Comparison of ENCODE assay signal across 8 mouse cellular contexts in genomic region chr3:138526916-138527666, GRCm38 (mm10). TPM values are rescaled to one million over a fixed set of nuclear protein-coding genes. Genes with fewer than 3 reads are reported as not detected.
DNase-seq lines count a peak whose midpoint lies in the region; ATAC-seq and TF ChIP-seq lines count a peak whose summit lies in the region.

No protein-coding gene starts in this region.

- H3K79me2 ChIP-seq in C2C12 (ENCODE audit: control insufficient read depth, insufficient read depth) (peaks cover 50% of the 10 kb centered on the region), myocyte (ENCODE audit: control insufficient read depth, insufficient read depth) (peaks cover 43% of the 10 kb centered on the region)
- peaks cover 6% of the 10 kb centered on the region; the same call in 1 of the 2 replicates for H3K79me2 ChIP-seq in liver, adult 2 months (ENCODE audit: control insufficient read depth, insufficient read depth, low read length)

- peak overlapping the region; percentile 92 for H3K4me2 ChIP-seq in heart, embryonic 11.5 days
- H3K4me2 ChIP-seq in kidney, embryonic 16.5 days (replicated peaks; ENCODE audit: low read depth, low read length): peak overlapping the region; percentile 98
- H3K4me2 ChIP-seq in myocyte (ENCODE audit: low read depth): peak overlapping the region; percentile 95

- H3K9ac ChIP-seq in heart, embryonic 11.5 days (ENCODE audit: low read depth, low read length): peak overlapping the region; percentile 97
- H3K9ac ChIP-seq in kidney, embryonic 16.5 days (replicated peaks; ENCODE audit: low read length): peak overlapping the region; percentile 98
- peak overlapping the region; percentile 96 for H3K9ac ChIP-seq in liver, adult 2 months (ENCODE audit: low read depth, low read length)

- peaks cover 55% of the 10 kb centered on the region for H3K4me1 ChIP-seq in erythroblast, embryonic 14.5 days (ENCODE audit: control insufficient read depth)
- H3K4me1 ChIP-seq in heart, embryonic 11.5 days (ENCODE audit: control insufficient read depth, insufficient read depth, low read length): peaks cover 23% of the 10 kb centered on the region
- H3K4me1 ChIP-seq in kidney, embryonic 16.5 days (ENCODE audit: insufficient read depth, low read length): peaks cover 37% of the 10 kb centered on the region
- H3K4me1 ChIP-seq in liver, adult 2 months (ENCODE audit: control insufficient read depth, insufficient read depth, low read length): peaks cover 17% of the 10 kb centered on the region

- no peaks in the 10 kb centered on the region for H3K9me3 ChIP-seq in erythroblast, embryonic 14.5 days (ENCODE audit: control insufficient read depth, low read length)
- no peaks in the 10 kb centered on the region for H3K9me3 ChIP-seq in heart, embryonic 11.5 days (replicated peaks; ENCODE audit: control insufficient read depth, low read length)
- no peaks in the 10 kb centered on the region for H3K9me3 ChIP-seq in kidney, embryonic 16.5 days (ENCODE audit: low read length)

- TF ChIP-seq POLR2A in brain, embryonic 14.5 days (IDR thresholded peaks at IDR 0.05; ENCODE audit: borderline replicate concordance, extremely low read depth, insufficient read depth, insufficient read length, poor library complexity, severe bottlenecking): peak; percentile 62; the same call in 1 of the 2 replicates
- TF ChIP-seq POLR2A in liver, adult 2 months (IDR thresholded peaks at IDR 0.05; ENCODE audit: extremely low read depth, insufficient read depth, low read length): peak; percentile 90
- TF ChIP-seq POLR2A in myocyte (IDR thresholded peaks at IDR 0.05; ENCODE audit: insufficient read length, low read depth): peak; percentile 89

- H3ac ChIP-seq in C2C12 (ENCODE audit: control insufficient read depth, insufficient read length, low read depth): peak overlapping the region; percentile 96
- H3ac ChIP-seq in myocyte (ENCODE audit: control insufficient read depth, insufficient read length): peak overlapping the region; percentile 89

- H3K4me3 ChIP-seq in C2C12 (ENCODE audit: insufficient read depth, poor library complexity, severe bottlenecking): peak overlapping the region; percentile 84
- H3K4me3 ChIP-seq in erythroblast, embryonic 14.5 days (replicated peaks): peak overlapping the region; percentile 99
- H3K4me3 ChIP-seq in heart, embryonic 11.5 days (ENCODE audit: low read depth, low read length): peak overlapping the region; percentile 99
- peak overlapping the region; percentile 89 for H3K4me3 ChIP-seq in kidney, embryonic 16.5 days (ENCODE audit: low read length)
- H3K4me3 ChIP-seq in liver, adult 2 months (ENCODE audit: insufficient read depth, low read depth, low read length): peak overlapping the region; percentile 95
- peak overlapping the region; percentile 33 for H3K4me3 ChIP-seq in myocyte

- H3K36me3 ChIP-seq in C2C12 (ENCODE audit: control insufficient read depth, insufficient read depth): peaks cover 18% of the 10 kb centered on the region
- peaks cover 8% of the 10 kb centered on the region for H3K36me3 ChIP-seq in erythroblast, embryonic 14.5 days (ENCODE audit: control insufficient read depth)
- no peaks in the 10 kb centered on the region for H3K36me3 ChIP-seq in heart, embryonic 11.5 days (ENCODE audit: control insufficient read depth, insufficient read depth, low read length)
- no peaks in the 10 kb centered on the region for H3K36me3 ChIP-seq in kidney, embryonic 16.5 days (ENCODE audit: insufficient read depth, low read length)
- H3K36me3 ChIP-seq in liver, adult 2 months (ENCODE audit: control insufficient read depth, insufficient read depth, low read length): no peaks in the 10 kb centered on the region
- no peaks in the 10 kb centered on the region for H3K36me3 ChIP-seq in myocyte (ENCODE audit: control insufficient read depth, insufficient read depth)
- no peaks in the 10 kb centered on the region for H3K36me3 ChIP-seq in splenic B cell, adult 2 months (ENCODE audit: control insufficient read depth, insufficient read depth, low read length, poor library complexity, severe bottlenecking)

- H3K79me3 ChIP-seq in C2C12 (ENCODE audit: low read depth): peaks cover 43% of the 10 kb centered on the region

- peak overlapping the region; percentile 97 for H3K27ac ChIP-seq in heart, embryonic 11.5 days (ENCODE audit: low read depth, low read length)
- peak overlapping the region; percentile 97 for H3K27ac ChIP-seq in kidney, embryonic 16.5 days (ENCODE audit: low read length)
- H3K27ac ChIP-seq in liver, adult 2 months (replicated peaks; ENCODE audit: insufficient read depth, low read depth, low read length): peak overlapping the region; percentile 87

- DNase-seq in brain, embryonic 14.5 days (ENCODE audit: low read depth): peak; percentile 100
- DNase-seq in liver, adult 2 months (ENCODE audit: extremely low read depth, low read depth, low spot score): peak; percentile 95
- peak; percentile 99 for DNase-seq in splenic B cell, adult 2 months (ENCODE audit: low read depth, low spot score)

- TF ChIP-seq CTCF in C2C12 (IDR thresholded peaks at IDR 0.05; ENCODE audit: control insufficient read depth, insufficient read depth, insufficient read length): no peak
- peak; percentile 43; the same call in 1 of the 2 replicates for TF ChIP-seq CTCF in brain, embryonic 14.5 days (IDR thresholded peaks at IDR 0.05; ENCODE audit: borderline replicate concordance, extremely low read depth, insufficient read depth, insufficient read length)
- TF ChIP-seq CTCF in liver, adult 2 months (IDR thresholded peaks at IDR 0.05; ENCODE audit: low read depth, low read length): no peak

- under 1% methylated on average over 64 of the region's 85 CpGs for WGBS in heart, embryonic 11.5 days (ENCODE audit: insufficient replicate concordance)
- WGBS in kidney, embryonic 16.5 days: under 1% methylated on average over 51 of the region's 85 CpGs
- WGBS in liver, adult 2 months: 1% methylated on average over 79 of the region's 85 CpGs

- peak; percentile 93 for ATAC-seq in heart, embryonic 11.5 days (replicated peaks; ENCODE audit: insufficient number of reproducible peaks, low FRiP score, low TSS enrichment)
- peak; percentile 91 for ATAC-seq in kidney, embryonic 16.5 days (ENCODE audit: low FRiP score, low TSS enrichment)

- H3K27me3 ChIP-seq in C2C12 (ENCODE audit: control insufficient read depth, insufficient read depth, insufficient read length): no peaks in the 10 kb centered on the region
- no peaks in the 10 kb centered on the region for H3K27me3 ChIP-seq in erythroblast, embryonic 14.5 days (ENCODE audit: control insufficient read depth)
- H3K27me3 ChIP-seq in heart, embryonic 11.5 days (ENCODE audit: control insufficient read depth, insufficient read depth, low read length): no peaks in the 10 kb centered on the region
- H3K27me3 ChIP-seq in kidney, embryonic 16.5 days (ENCODE audit: insufficient read depth, low read length): no peaks in the 10 kb centered on the region
- no peaks in the 10 kb centered on the region for H3K27me3 ChIP-seq in liver, adult 2 months (ENCODE audit: control insufficient read depth, insufficient read depth, low read length)
- no peaks in the 10 kb centered on the region for H3K27me3 ChIP-seq in myocyte (ENCODE audit: control insufficient read depth, insufficient read depth, insufficient read length)
- no peaks in the 10 kb centered on the region for H3K27me3 ChIP-seq in splenic B cell, adult 2 months (ENCODE audit: control insufficient read depth, insufficient read depth, low read length, poor library complexity, severe bottlenecking)

TF ChIP-seq in C2C12, 6 proteins besides CTCF, POLR2A, EP300 and RAD21:
- no peak for TF ChIP-seq MYOD1 (IDR thresholded peaks at IDR 0.05; ENCODE audit: control insufficient read depth, insufficient read length, low read depth)
- peak; percentile 98 for TF ChIP-seq USF1 (IDR thresholded peaks at IDR 0.05; ENCODE audit: low read depth)
TF ChIP-seq in C2C12: peak in this region for 1.

TF ChIP-seq in myocyte, 11 proteins besides CTCF, POLR2A, EP300 and RAD21:
- TF ChIP-seq POLR2AphosphoS2 (IDR thresholded peaks at IDR 0.05; ENCODE audit: insufficient read length, low read depth): peak; percentile 95
- TF ChIP-seq E2F4 (IDR thresholded peaks at IDR 0.05; ENCODE audit: insufficient read depth): no peak
- TF ChIP-seq MYOD1 (IDR thresholded peaks at IDR 0.05; ENCODE audit: control insufficient read depth in 1 of 3, insufficient read length in 2 of 3, low read depth in 2 of 3): no peak
- TF ChIP-seq CEBPB (IDR thresholded peaks at IDR 0.05; ENCODE audit: insufficient read depth, poor library complexity, severe bottlenecking): no peak
- TF ChIP-seq SRF (IDR thresholded peaks at IDR 0.05; ENCODE audit: control insufficient read depth, insufficient read length, low read depth): no peak
- TF ChIP-seq MYOG (IDR thresholded peaks at IDR 0.05; ENCODE audit: control insufficient read depth in 1 of 3, insufficient read depth in 1 of 3, insufficient read length in 2 of 3, low read depth in 2 of 3): peak in 1 of 3 experiments; percentile 58
- peak; percentile 98 for TF ChIP-seq USF1 (IDR thresholded peaks at IDR 0.05; ENCODE audit: low read depth)

RNA-seq across cellular contexts. Expression of gene Eif4e, which starts 1.1 kb away (rescaled TPM):
- 134 TPM for polyA plus RNA-seq in C2C12 (2012; fragmentation: generic; extraction: Trizol)
- 204 and 215 TPM in 2 replicates for polyA plus RNA-seq in brain, embryonic 14.5 days (2012; rRNA removed)
- polyA plus RNA-seq in erythroblast, embryonic 14.5 days (2012): 0.67 and 1.1 TPM in 2 replicates
- polyA plus RNA-seq in heart, embryonic 11.5 days (2014; fragmentation: Nextera tagmentation; extraction: Ambion mirVana): 323 and 330 TPM in 2 replicates
- 381 and 401 TPM in 2 replicates for polyA plus RNA-seq in kidney, embryonic 16.5 days (2015; fragmentation: Nextera tagmentation; extraction: Ambion mirVana)
- 16.4 and 18.2 TPM in 2 replicates for total RNA-seq in liver, adult 2 months (2014; rRNA removed)
- 10.1 and 12.8 TPM in 2 replicates for polyA plus RNA-seq in liver, adult 2 months (2012; rRNA removed)
- polyA plus RNA-seq in myocyte (2012; fragmentation: generic; extraction: Trizol): 136 TPM

RNA-seq across cellular contexts. Expression of gene Metap1, which starts 37.8 kb away (rescaled TPM):
- polyA plus RNA-seq in C2C12 (2012; fragmentation: generic; extraction: Trizol): 32.2 TPM
- polyA plus RNA-seq in brain, embryonic 14.5 days (2012; rRNA removed): 53.3 and 54.5 TPM in 2 replicates
- 0.65 and 0.97 TPM in 2 replicates for polyA plus RNA-seq in erythroblast, embryonic 14.5 days (2012)
- 48.0 and 49.1 TPM in 2 replicates for polyA plus RNA-seq in heart, embryonic 11.5 days (2014; fragmentation: Nextera tagmentation; extraction: Ambion mirVana)
- polyA plus RNA-seq in kidney, embryonic 16.5 days (2015; fragmentation: Nextera tagmentation; extraction: Ambion mirVana): 50.7 and 52.1 TPM in 2 replicates
- 31.4 and 32.5 TPM in 2 replicates for total RNA-seq in liver, adult 2 months (2014; rRNA removed)
- polyA plus RNA-seq in liver, adult 2 months (2012; rRNA removed): 11.7 and 12.5 TPM in 2 replicates
- polyA plus RNA-seq in myocyte (2012; fragmentation: generic; extraction: Trizol): 29.0 TPM

Comparison
In these comparisons a context has a peak if more than half of its experiments do, and no peak if none do; other contexts are left out.
1. Peak in every context shown above with its lines: DNase-seq, ATAC-seq, H3K4me3 ChIP-seq and H3K27ac ChIP-seq.
2. H3K4me3 ChIP-seq: peak in every context shown above with its lines; median percentile 99 in erythroblast, embryonic 14.5 days; 99 in heart, embryonic 11.5 days; 95 in liver, adult 2 months; 89 in kidney, embryonic 16.5 days; 84 in C2C12; 33 in myocyte.